1 mouse cellular context compared by ENCODE assay signal in genomic region chr10:127284724-127285500, GRCm38 (mm10).
TF ChIP-seq lines count a peak whose summit lies in the region.

No protein-coding gene starts in this region.

TF ChIP-seq in ES-E14, 5 proteins besides CTCF, POLR2A, EP300 and RAD21:
- no peak for TF ChIP-seq ZNF384 (IDR thresholded peaks at IDR 0.05; ENCODE audit: low read depth, low read length)
- no peak for TF ChIP-seq ZC3H11A (IDR thresholded peaks at IDR 0.05; ENCODE audit: borderline replicate concordance, low read depth, low read length)
- no peak for TF ChIP-seq MAFK (IDR thresholded peaks at IDR 0.05; ENCODE audit: insufficient read depth, low read depth, low read length)
- no peak for TF ChIP-seq CHD2 (IDR thresholded peaks at IDR 0.05; ENCODE audit: low read depth, low read length)
- TF ChIP-seq HCFC1 (IDR thresholded peaks at IDR 0.05; ENCODE audit: borderline replicate concordance, insufficient read depth, low read length) = no peak
